ENCODE assay signal across 13 mouse cellular contexts in genomic region chr12:55463087-55463486, GRCm38 (mm10). TPM values are rescaled to one million over a fixed set of nuclear protein-coding genes. Genes with fewer than 3 reads are reported as not detected.
DNase-seq lines count a peak whose midpoint lies in the region; ATAC-seq and TF ChIP-seq lines count a peak whose summit lies in the region.
"Had no signal": no experiment of that assay in that cellular context is flagged by ENCODE, and none has a peak within 500 bp of the region (broad histone marks: within the 10 kb centered on the region; RNA-seq: fewer than 3 reads in every experiment).

No protein-coding gene starts in this region.

- WGBS in lung, embryonic 15.5 days, result 78% methylated on average over 5 of the region's 5 CpGs
- 85% methylated on average over 5 of the region's 5 CpGs for WGBS in lung, adult 2 months
- WGBS in embryonic facial prominence, embryonic 12.5 days, result 79% methylated on average over 5 of the region's 5 CpGs
- 58% methylated on average over 5 of the region's 5 CpGs for WGBS in limb, embryonic 15.5 days

- no peak for ATAC-seq in cerebellum, adult (ENCODE audit: insufficient number of reproducible peaks, low FRiP score, low TSS enrichment)
- no peak for ATAC-seq in lung, embryonic 15.5 days (ENCODE audit: borderline replicate concordance, extremely low read depth, low FRiP score, low TSS enrichment)
- no peak for ATAC-seq in embryonic facial prominence, embryonic 12.5 days (ENCODE audit: insufficient number of reproducible peaks, insufficient read depth, low FRiP score, low TSS enrichment)
- no peak for ATAC-seq in limb, embryonic 15.5 days (ENCODE audit: insufficient number of reproducible peaks, low FRiP score, low TSS enrichment, low read depth)

- no peaks in the 10 kb centered on the region for H3K36me3 ChIP-seq in lung, embryonic 15.5 days
- no peaks in the 10 kb centered on the region for H3K36me3 ChIP-seq in embryonic facial prominence, embryonic 12.5 days
- H3K36me3 ChIP-seq in limb, embryonic 15.5 days, result no peaks in the 10 kb centered on the region
- H3K36me3 ChIP-seq: forebrain, embryonic 10.5 days; heart, embryonic 10.5 days had no signal

- no peak overlapping the region for H3K4me2 ChIP-seq in lung, embryonic 15.5 days
- no peak overlapping the region for H3K4me2 ChIP-seq in embryonic facial prominence, embryonic 12.5 days (replicated peaks)
- no peak overlapping the region for H3K4me2 ChIP-seq in limb, embryonic 15.5 days

- H3K4me1 ChIP-seq in lung, embryonic 15.5 days, result peaks cover 81% of the 10 kb centered on the region
- peaks cover 34% of the 10 kb centered on the region for H3K4me1 ChIP-seq in lung, adult 2 months (ENCODE audit: control insufficient read depth, insufficient read depth, low read length)
- peaks cover 43% of the 10 kb centered on the region for H3K4me1 ChIP-seq in embryonic facial prominence, embryonic 12.5 days
- H3K4me1 ChIP-seq in limb, embryonic 15.5 days, result peaks cover 68% of the 10 kb centered on the region

- H3K9ac ChIP-seq in lung, embryonic 15.5 days, result no peak overlapping the region
- no peak overlapping the region for H3K9ac ChIP-seq in embryonic facial prominence, embryonic 12.5 days
- no peak overlapping the region for H3K9ac ChIP-seq in limb, embryonic 15.5 days

- H3K27ac ChIP-seq in lung, embryonic 15.5 days, result peak overlapping the region; percentile 90
- peak overlapping the region; percentile 64 for H3K27ac ChIP-seq in embryonic facial prominence, embryonic 12.5 days
- H3K27ac ChIP-seq in limb, embryonic 15.5 days, result peak overlapping the region; percentile 83
- H3K27ac ChIP-seq: heart, embryonic 10.5 days had no signal

- TF ChIP-seq CTCF in lung, adult 2 months (IDR thresholded peaks at IDR 0.05; ENCODE audit: insufficient read depth, low read length), result no peak

- H3K4me3 ChIP-seq in lung, embryonic 15.5 days, result no peak overlapping the region
- no peak overlapping the region for H3K4me3 ChIP-seq in lung, adult 2 months (replicated peaks; ENCODE audit: extremely low read depth, low read depth, low read length)
- H3K4me3 ChIP-seq in embryonic facial prominence, embryonic 12.5 days, result no peak overlapping the region
- no peak overlapping the region for H3K4me3 ChIP-seq in limb, embryonic 15.5 days
- H3K4me3 ChIP-seq: forebrain, embryonic 10.5 days; heart, embryonic 10.5 days had no signal

- peak; percentile 30 for DNase-seq in cerebellum, adult 11 months
- no peak for DNase-seq in lung, adult 2 months
- DNase-seq in thymus, adult 18-20 months, result no peak
- no peak for DNase-seq in retina, embryonic 14.5 days (ENCODE audit: low spot score)
- DNase-seq: adrenal gland, postnatal 36 days; left cerebral cortex, postnatal 4 days; right cerebral cortex, postnatal 14 days had no signal

- TF ChIP-seq POLR2A in lung, adult 2 months (IDR thresholded peaks at IDR 0.05; ENCODE audit: borderline replicate concordance, extremely low read depth, low read depth, low read length), result no peak

- H3K9me3 ChIP-seq in lung, embryonic 15.5 days, result no peaks in the 10 kb centered on the region
- H3K9me3 ChIP-seq in embryonic facial prominence, embryonic 12.5 days, result no peaks in the 10 kb centered on the region
- no peaks in the 10 kb centered on the region for H3K9me3 ChIP-seq in limb, embryonic 15.5 days
- H3K9me3 ChIP-seq: forebrain, embryonic 10.5 days; heart, embryonic 10.5 days had no signal

- H3K27me3 ChIP-seq in lung, embryonic 15.5 days, result no peaks in the 10 kb centered on the region
- H3K27me3 ChIP-seq in embryonic facial prominence, embryonic 12.5 days, result no peaks in the 10 kb centered on the region
- H3K27me3 ChIP-seq in limb, embryonic 15.5 days, result no peaks in the 10 kb centered on the region

RNA-seq across cellular contexts. Expression of gene Nfkbia, which starts 29.4 kb away (rescaled TPM):
- polyA plus RNA-seq in lung, embryonic 15.5 days (2015; fragmentation: Nextera tagmentation; extraction: Ambion mirVana), result 110 and 116 TPM in 2 replicates
- 282 and 367 TPM in 2 replicates for polyA plus RNA-seq in lung, adult 2 months (2012; rRNA removed)
- 76.8 and 78.3 TPM in 2 replicates for polyA plus RNA-seq in embryonic facial prominence, embryonic 12.5 days (2016; fragmentation: Nextera tagmentation; extraction: Ambion mirVana)
- polyA plus RNA-seq in limb, embryonic 15.5 days (2015; fragmentation: Nextera tagmentation; extraction: Ambion mirVana), result 139 and 155 TPM in 2 replicates
